ENCODE assay signal across 12 mouse cellular contexts in the genomic region with DNA sequence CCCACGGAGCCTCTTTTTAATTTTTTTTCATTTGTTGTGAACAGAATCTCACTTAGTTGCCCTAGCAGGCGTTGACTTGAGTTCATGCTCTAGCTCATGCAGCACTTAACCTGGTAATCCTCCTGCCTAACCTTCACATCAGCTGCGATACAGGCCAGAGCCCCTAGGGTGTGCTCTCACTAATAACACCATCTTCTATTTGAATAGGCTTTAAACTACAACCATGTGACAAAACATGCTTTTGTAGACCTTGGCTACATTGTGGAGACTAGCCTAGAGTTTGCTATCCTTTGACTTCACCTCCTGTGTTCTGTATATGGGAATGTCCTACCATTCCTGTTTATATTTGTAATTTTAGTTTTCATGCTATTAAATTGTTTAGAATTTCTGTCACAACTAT. TPM values are rescaled to one million over a fixed set of nuclear protein-coding genes. Genes with fewer than 3 reads are reported as not detected.
A peak's percentile ranks its signal among the peaks of the same experiment; 100 is the strongest.
DNase-seq lines count a peak whose midpoint lies in the region; ATAC-seq and TF ChIP-seq lines count a peak whose summit lies in the region.
"Had no signal": no experiment of that assay in that cellular context is flagged by ENCODE, and none has a peak within 500 bp of the region (broad histone marks: within the 10 kb centered on the region; RNA-seq: fewer than 3 reads in every experiment).

No protein-coding gene starts in this region.

- WGBS in hindbrain, postnatal 0 days, result 81% methylated on average over 3 of the region's 3 CpGs
- 73% methylated on average over 3 of the region's 3 CpGs for WGBS in hindbrain, embryonic 10.5 days
- WGBS in thymus, adult 2 months, result 93% methylated on average over 3 of the region's 3 CpGs

- no peak; the same call in 1 of the 2 replicates for ATAC-seq in hindbrain, postnatal 0 days

- H3K9ac ChIP-seq in hindbrain, postnatal 0 days (replicated peaks; ENCODE audit: low read length), result no peak overlapping the region
- H3K9ac ChIP-seq: liver, embryonic 13.5 days had no signal

- no peak overlapping the region for H3K4me3 ChIP-seq in hindbrain, postnatal 0 days (ENCODE audit: low read length)
- no peak overlapping the region for H3K4me3 ChIP-seq in hindbrain, embryonic 10.5 days
- no peak overlapping the region for H3K4me3 ChIP-seq in thymus, adult 2 months (ENCODE audit: control insufficient read depth, insufficient read depth, low read length)
- H3K4me3 ChIP-seq: liver, embryonic 13.5 days; myocyte had no signal

- H3K27me3 ChIP-seq in hindbrain, postnatal 0 days (ENCODE audit: insufficient read depth, low read length), result no peaks in the 10 kb centered on the region
- no peaks in the 10 kb centered on the region for H3K27me3 ChIP-seq in hindbrain, embryonic 10.5 days (ENCODE audit: insufficient read depth, poor library complexity, severe bottlenecking)
- no peaks in the 10 kb centered on the region for H3K27me3 ChIP-seq in thymus, adult 2 months (ENCODE audit: control insufficient read depth, insufficient read depth, low read length)
- H3K27me3 ChIP-seq: liver, embryonic 13.5 days had no signal

- no peak for TF ChIP-seq POLR2A in thymus, adult 2 months (IDR thresholded peaks at IDR 0.05; ENCODE audit: control insufficient read depth, extremely low read depth, insufficient read depth, low read length, poor library complexity)

- TF ChIP-seq CTCF in hindbrain, postnatal 0 days (IDR thresholded peaks at IDR 0.05; ENCODE audit: low read depth), result peak; percentile 36
- TF ChIP-seq CTCF in thymus, adult 2 months (IDR thresholded peaks at IDR 0.05; ENCODE audit: borderline replicate concordance, control insufficient read depth, extremely low read depth, insufficient read depth, low read length, poor library complexity), result no peak

- no peak for DNase-seq in hindbrain, postnatal 0 days (ENCODE audit: low spot score)
- DNase-seq in hindbrain, embryonic 10.5 days (ENCODE audit: low spot score), result no peak
- DNase-seq in thymus, postnatal 4 days, result peak; percentile 19
- DNase-seq in thymus, adult 2 months, result no peak
- DNase-seq in embryo, embryonic 11 days, result peak; percentile 4
- no peak for DNase-seq in spleen, adult 18-20 months
- DNase-seq in right cerebral cortex, postnatal 25 days, result no peak
- DNase-seq in right cerebral cortex, postnatal 4 days, result no peak
- DNase-seq: heart, postnatal 4 days; liver, embryonic 13.5 days; thymus, postnatal 25 days had no signal

- no peaks in the 10 kb centered on the region for H3K4me1 ChIP-seq in hindbrain, postnatal 0 days (ENCODE audit: insufficient read depth, low read length)
- no peaks in the 10 kb centered on the region for H3K4me1 ChIP-seq in hindbrain, embryonic 10.5 days (replicated peaks)
- H3K4me1 ChIP-seq in thymus, adult 2 months (replicated peaks; ENCODE audit: control insufficient read depth, insufficient read depth, low read length), result no peaks in the 10 kb centered on the region
- H3K4me1 ChIP-seq: liver, embryonic 13.5 days had no signal

- H3K9me3 ChIP-seq in hindbrain, postnatal 0 days (ENCODE audit: low read length), result no peaks in the 10 kb centered on the region
- H3K9me3 ChIP-seq in hindbrain, embryonic 10.5 days, result no peaks in the 10 kb centered on the region
- H3K9me3 ChIP-seq: liver, embryonic 13.5 days had no signal

- H3K27ac ChIP-seq in hindbrain, postnatal 0 days, result no peak overlapping the region
- no peak overlapping the region for H3K27ac ChIP-seq in hindbrain, embryonic 10.5 days
- no peak overlapping the region for H3K27ac ChIP-seq in thymus, adult 2 months (ENCODE audit: control insufficient read depth, insufficient read depth, low read length)
- H3K27ac ChIP-seq: liver, embryonic 13.5 days had no signal

- H3K4me2 ChIP-seq in hindbrain, postnatal 0 days (ENCODE audit: low read depth, low read length), result no peak overlapping the region
- H3K4me2 ChIP-seq: liver, embryonic 13.5 days had no signal

- H3K36me3 ChIP-seq in hindbrain, postnatal 0 days (ENCODE audit: insufficient read depth, low read length), result peaks cover 8% of the 10 kb centered on the region
- H3K36me3 ChIP-seq in hindbrain, embryonic 10.5 days, result peaks cover 37% of the 10 kb centered on the region
- H3K36me3 ChIP-seq in thymus, adult 2 months (ENCODE audit: control insufficient read depth, insufficient read depth, low read length), result peaks cover 14% of the 10 kb centered on the region

RNA-seq across cellular contexts. Expression of gene Tnfrsf11a, which starts 45.2 kb away (rescaled TPM):
- total RNA-seq in hindbrain, postnatal 0 days (2014; rRNA removed), result 3.2 and 4.0 TPM in 2 replicates
- 1.1 and 1.2 TPM in 2 replicates for polyA plus RNA-seq in hindbrain, postnatal 0 days (2015; fragmentation: Nextera tagmentation; extraction: Ambion mirVana)
- polyA plus RNA-seq in hindbrain, embryonic 10.5 days (2016; fragmentation: Nextera tagmentation; extraction: Ambion mirVana), result 0.27 and 0.34 TPM in 2 replicates
- polyA plus RNA-seq in thymus, adult 2 months (2012; rRNA removed), result 11.1 and 12.7 TPM in 2 replicates

Comparison
In these comparisons a context has a peak if more than half of its experiments do, and no peak if none do; other contexts are left out.
1. DNase-seq: peak in thymus, postnatal 4 days (single experiment) and embryo, embryonic 11 days (single experiment); none in hindbrain, postnatal 0 days (single experiment), hindbrain, embryonic 10.5 days (single experiment), thymus, adult 2 months (single experiment), spleen, adult 18-20 months (0 of 2), right cerebral cortex, postnatal 25 days (single experiment) and right cerebral cortex, postnatal 4 days (single experiment).